Mouse (Mus musculus) G1E (cell line): ENCODE data around the gene Usp4. TPM values are rescaled to one million over a fixed set of nuclear protein-coding genes. Genes with fewer than 3 reads are reported as not detected.

Experiments used
- ATAC-seq: 2 replicates; pipeline ENCODE4 v1.8.0; 2016; ENCODE audit warnings: mild to moderate bottlenecking; ENCODE audit not compliant: insufficient number of reproducible peaks, poor library complexity, low FRiP score, severe bottlenecking; ENCODE audit errors: extremely low read depth
- DNase-seq: peaks from one replicate; pipeline ENCODE4 v3.0.0; 2012; ENCODE audit warnings: low spot score
- H3K27me3 ChIP-seq: 2 replicates; pipeline ENCODE4 v1.6.1; 2012; ENCODE audit warnings: mild to moderate bottlenecking, low read length, inconsistent platforms; ENCODE audit not compliant: insufficient read depth
- H3K36me3 ChIP-seq: replicated peaks from 2 replicates; pipeline ENCODE3; 2012; ENCODE audit warnings: mild to moderate bottlenecking, inconsistent platforms
- H3K4me1 ChIP-seq: 2 replicates; pipeline ENCODE4 v1.6.1; 2012; ENCODE audit warnings: low read depth, low read length, inconsistent platforms, mixed read lengths; ENCODE audit not compliant: insufficient read depth
- H3K4me3 ChIP-seq: 2 replicates; pipeline ENCODE4 v1.5.1; 2012; ENCODE audit warnings: low read depth, mild to moderate bottlenecking, inconsistent platforms, low read length, moderate library complexity, mixed read lengths
- H3K9me3 ChIP-seq: replicated peaks from 2 replicates; pipeline ENCODE4 v1.6.1; 2012; ENCODE audit warnings: inconsistent platforms
- CTCF ChIP-seq: IDR thresholded peaks from 2 replicates; pipeline ENCODE4 v1.5.1; 2012; ENCODE audit warnings: low read depth, low read length, inconsistent platforms, mixed read lengths
- GATA1 ChIP-seq: IDR thresholded peaks from 2 replicates; pipeline ENCODE4 v1.6.1; 2012; ENCODE audit warnings: borderline replicate concordance, low read length, inconsistent platforms, mixed read lengths
- GATA2 ChIP-seq: IDR thresholded peaks from 2 replicates; pipeline ENCODE4 v1.6.1; 2012; ENCODE audit warnings: low read depth, low read length, inconsistent platforms, borderline replicate concordance
- POLR2AphosphoS5 ChIP-seq: IDR thresholded peaks from 2 replicates; pipeline ENCODE4 v1.6.1; 2012; ENCODE audit warnings: low read depth, low read length, inconsistent platforms; ENCODE audit not compliant: insufficient replicate concordance
- TAL1 ChIP-seq: conservative IDR thresholded peaks from 2 replicates; pipeline ENCODE4 v1.6.1; 2012; ENCODE audit warnings: low read depth, low read length, inconsistent platforms, mixed read lengths
- polyA plus RNA-seq: library from polyadenylated mRNA; stranded (reverse); fragments of >175 nt; gene quantifications from 2 replicates; pipeline ENCODE4 v1.2.3, GENCODE M21; 2012
- total RNA-seq, 2 experiments: library from RNA; stranded (forward) in 1 of 2; stranded (reverse) in 1 of 2; fragments of 200-1000 nt in 1 of 2; fragments of >200 nt in 1 of 2; fragmentation: Nextera tagmentation in 1 of 2; gene quantifications; 2 replicates each; pipeline ENCODE4 v1.2.3; 2014 to 2017

Gene Usp4
- total and polyA plus RNA-seq, 3 experiments, result 76.5 to 131 (median 97.3) TPM

DNA sequence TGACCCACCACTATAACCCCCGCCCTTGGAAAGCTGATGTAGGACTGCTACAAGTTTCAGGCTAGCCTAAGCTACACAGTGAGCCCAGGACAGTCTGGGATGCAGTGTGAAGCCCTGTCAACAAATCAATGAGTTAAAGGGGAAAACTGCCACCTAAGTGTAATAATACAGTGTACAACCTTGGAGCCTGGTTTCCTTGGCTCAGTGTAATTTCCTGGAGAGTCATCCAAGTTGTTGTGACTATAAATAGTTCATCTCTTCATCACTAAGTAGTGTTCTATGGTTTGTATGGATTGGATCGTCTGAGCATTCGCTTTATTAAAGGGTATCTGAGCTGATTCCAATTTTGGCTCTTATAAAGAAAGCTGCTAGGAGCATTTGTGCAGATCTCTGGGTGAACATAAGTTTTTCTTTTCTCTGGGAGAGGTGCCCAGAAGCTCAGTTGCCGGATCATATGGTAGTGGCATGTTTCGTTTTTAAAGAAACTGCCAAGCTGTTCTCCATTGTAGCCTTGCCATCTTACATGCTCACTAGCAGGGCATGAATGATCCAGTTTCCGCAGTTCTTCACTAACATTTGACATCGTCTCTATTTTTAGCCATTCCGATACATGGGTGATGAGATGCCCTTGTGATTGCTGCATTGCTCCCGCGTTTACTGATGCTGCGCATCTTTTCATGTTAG lies 93.7 kb downstream of the Usp4 start:
- Histone ChIP-seq H3K4me1 (peaks cover 11% of the 10 kb centered on the region), H3K4me3 (no peak overlapping the region), H3K27me3 (peaks cover 7% of the 10 kb centered on the region; the same call in 1 of the 2 replicates), H3K9me3 (no peaks in the 10 kb centered on the region), H3K36me3 (no peaks in the 10 kb centered on the region)
- TF ChIP-seq TAL1, result no peak
- TF ChIP-seq GATA1, result no peak
- TF ChIP-seq POLR2AphosphoS5, result no peak
- TF ChIP-seq GATA2, result no peak
- no peak for TF ChIP-seq CTCF
- ATAC-seq, result no peak
- DNase-seq, result no peak

Other genes with a start within 250 kb of the Usp4 start
Only the 20 nearest of the 21 such genes appear.
- 4.7 and 5.0 TPM in 2 replicates for gene Bsn, start 157.5 kb upstream of the Usp4 start, total RNA-seq (2014; fragmentation: Nextera tagmentation)
- gene Bsn, start 157.5 kb upstream of the Usp4 start, total RNA-seq (2017), result 2.8 and 3.1 TPM in 2 replicates
- gene Bsn, start 157.5 kb upstream of the Usp4 start, polyA plus RNA-seq, result 6.1 and 7.9 TPM in 2 replicates
- gene Dag1, start 83.9 kb upstream of the Usp4 start, total RNA-seq (2014; fragmentation: Nextera tagmentation), result 21.9 and 22.1 TPM in 2 replicates
- gene Dag1, start 83.9 kb upstream of the Usp4 start, total RNA-seq (2017), result 6.0 and 6.1 TPM in 2 replicates
- 11.9 and 13.5 TPM in 2 replicates for gene Dag1, start 83.9 kb upstream of the Usp4 start, polyA plus RNA-seq
- 17.6 and 20.2 TPM in 2 replicates for gene Nicn1, start 57.4 kb upstream of the Usp4 start, total RNA-seq (2014; fragmentation: Nextera tagmentation)
- 5.8 and 7.6 TPM in 2 replicates for gene Nicn1, start 57.4 kb upstream of the Usp4 start, total RNA-seq (2017)
- gene Nicn1, start 57.4 kb upstream of the Usp4 start, polyA plus RNA-seq, result 0.35 and 0.52 TPM in 2 replicates
- 0.90 and 1.2 TPM in 2 replicates for gene Amt, start 51.0 kb upstream of the Usp4 start, total RNA-seq (2014; fragmentation: Nextera tagmentation)
- gene Amt, start 51.0 kb upstream of the Usp4 start, total RNA-seq (2017), result 0.44 and 0.93 TPM in 2 replicates
- gene Amt, start 51.0 kb upstream of the Usp4 start, polyA plus RNA-seq, result 0.03 and 0.09 TPM in 2 replicates
- gene Rhoa, start 41.7 kb upstream of the Usp4 start, total RNA-seq (2014; fragmentation: Nextera tagmentation), result 409 and 426 TPM in 2 replicates
- 215 and 235 TPM in 2 replicates for gene Rhoa, start 41.7 kb upstream of the Usp4 start, total RNA-seq (2017)
- gene Rhoa, start 41.7 kb upstream of the Usp4 start, polyA plus RNA-seq, result 122 and 136 TPM in 2 replicates
- 24.2 TPM in 2 replicates for gene Tcta, start 41.7 kb upstream of the Usp4 start, total RNA-seq (2014; fragmentation: Nextera tagmentation)
- gene Tcta, start 41.7 kb upstream of the Usp4 start, total RNA-seq (2017), result 11.9 and 14.6 TPM in 2 replicates
- 1.5 and 3.6 TPM in 2 replicates for gene Tcta, start 41.7 kb upstream of the Usp4 start, polyA plus RNA-seq
- 1,641 and 1,695 TPM in 2 replicates for gene Gpx1, start 8.9 kb upstream of the Usp4 start, total RNA-seq (2014; fragmentation: Nextera tagmentation)
- gene Gpx1, start 8.9 kb upstream of the Usp4 start, total RNA-seq (2017), result 1,228 and 1,354 TPM in 2 replicates
- 470 and 543 TPM in 2 replicates for gene Gpx1, start 8.9 kb upstream of the Usp4 start, polyA plus RNA-seq
- not detected in 2 replicates for gene 1700102P08Rik, start 45.0 kb downstream of the Usp4 start, total RNA-seq (2014; fragmentation: Nextera tagmentation)
- 0.44 and 1.3 TPM in 2 replicates for gene 1700102P08Rik, start 45.0 kb downstream of the Usp4 start, total RNA-seq (2017)
- 0.29 and 0.81 TPM in 2 replicates for gene 1700102P08Rik, start 45.0 kb downstream of the Usp4 start, polyA plus RNA-seq
- gene Ccdc36, start 80.6 kb downstream of the Usp4 start, total RNA-seq (2014; fragmentation: Nextera tagmentation), result not detected in 2 replicates
- gene Ccdc36, start 80.6 kb downstream of the Usp4 start, total RNA-seq (2017), result 0.22 TPM in 1 of 2 replicates, not detected in the other
- gene Ccdc36, start 80.6 kb downstream of the Usp4 start, polyA plus RNA-seq, result not detected in 2 replicates
- not detected in 2 replicates for gene BC048562, start 88.6 kb downstream of the Usp4 start, total RNA-seq (2014; fragmentation: Nextera tagmentation)
- 0.22 TPM in 1 of 2 replicates, not detected in the other for gene BC048562, start 88.6 kb downstream of the Usp4 start, total RNA-seq (2017)
- gene BC048562, start 88.6 kb downstream of the Usp4 start, polyA plus RNA-seq, result 0.08 TPM in 1 of 2 replicates, not detected in the other
- 52.4 and 53.0 TPM in 2 replicates for gene Ccdc71, start 112.7 kb downstream of the Usp4 start, total RNA-seq (2014; fragmentation: Nextera tagmentation)
- 20.3 and 22.3 TPM in 2 replicates for gene Ccdc71, start 112.7 kb downstream of the Usp4 start, total RNA-seq (2017)
- gene Ccdc71, start 112.7 kb downstream of the Usp4 start, polyA plus RNA-seq, result 24.1 and 25.6 TPM in 2 replicates
- gene Klhdc8b, start 113.7 kb downstream of the Usp4 start, total RNA-seq (2014; fragmentation: Nextera tagmentation), result 14.7 and 21.2 TPM in 2 replicates
- 52.8 and 63.1 TPM in 2 replicates for gene Klhdc8b, start 113.7 kb downstream of the Usp4 start, total RNA-seq (2017)
- gene Klhdc8b, start 113.7 kb downstream of the Usp4 start, polyA plus RNA-seq, result 112 and 116 TPM in 2 replicates
- gene Lamb2, start 131.9 kb downstream of the Usp4 start, total RNA-seq (2014; fragmentation: Nextera tagmentation), result 0.15 TPM in 1 of 2 replicates, not detected in the other
- 0.11 and 0.17 TPM in 2 replicates for gene Lamb2, start 131.9 kb downstream of the Usp4 start, total RNA-seq (2017)
- 0.07 TPM in 2 replicates for gene Lamb2, start 131.9 kb downstream of the Usp4 start, polyA plus RNA-seq
- 70.6 and 197 TPM in 2 replicates for gene Usp19, start 142.7 kb downstream of the Usp4 start, total RNA-seq (2014; fragmentation: Nextera tagmentation)
- gene Usp19, start 142.7 kb downstream of the Usp4 start, total RNA-seq (2017), result 41.3 and 44.7 TPM in 2 replicates
- 87.7 and 102 TPM in 2 replicates for gene Usp19, start 142.7 kb downstream of the Usp4 start, polyA plus RNA-seq
- gene Qars, start 159.9 kb downstream of the Usp4 start, total RNA-seq (2014; fragmentation: Nextera tagmentation), result 320 and 349 TPM in 2 replicates
- gene Qars, start 159.9 kb downstream of the Usp4 start, total RNA-seq (2017), result 196 and 201 TPM in 2 replicates
- 138 and 248 TPM in 2 replicates for gene Qars, start 159.9 kb downstream of the Usp4 start, polyA plus RNA-seq
- 179 and 214 TPM in 2 replicates for gene Qrich1, start 169.0 kb downstream of the Usp4 start, total RNA-seq (2014; fragmentation: Nextera tagmentation)
- gene Qrich1, start 169.0 kb downstream of the Usp4 start, total RNA-seq (2017), result 150 and 161 TPM in 2 replicates
- 99.7 and 143 TPM in 2 replicates for gene Qrich1, start 169.0 kb downstream of the Usp4 start, polyA plus RNA-seq
- 145 and 154 TPM in 2 replicates for gene Impdh2, start 212.4 kb downstream of the Usp4 start, total RNA-seq (2014; fragmentation: Nextera tagmentation)
- 247 and 299 TPM in 2 replicates for gene Impdh2, start 212.4 kb downstream of the Usp4 start, total RNA-seq (2017)
- gene Impdh2, start 212.4 kb downstream of the Usp4 start, polyA plus RNA-seq, result 167 and 176 TPM in 2 replicates
- gene Ndufaf3, start 219.6 kb downstream of the Usp4 start, total RNA-seq (2014; fragmentation: Nextera tagmentation), result 25.6 and 31.8 TPM in 2 replicates
- gene Ndufaf3, start 219.6 kb downstream of the Usp4 start, total RNA-seq (2017), result 16.9 and 29.4 TPM in 2 replicates
- gene Ndufaf3, start 219.6 kb downstream of the Usp4 start, polyA plus RNA-seq, result 11.7 and 17.7 TPM in 2 replicates
- 48.3 and 49.1 TPM in 2 replicates for gene Dalrd3, start 222.0 kb downstream of the Usp4 start, total RNA-seq (2014; fragmentation: Nextera tagmentation)
- gene Dalrd3, start 222.0 kb downstream of the Usp4 start, total RNA-seq (2017), result 48.3 and 65.3 TPM in 2 replicates
- 101 and 121 TPM in 2 replicates for gene Dalrd3, start 222.0 kb downstream of the Usp4 start, polyA plus RNA-seq
- gene Wdr6, start 230.9 kb downstream of the Usp4 start, total RNA-seq (2014; fragmentation: Nextera tagmentation), result 22.6 and 27.6 TPM in 2 replicates
- gene Wdr6, start 230.9 kb downstream of the Usp4 start, total RNA-seq (2017), result 36.3 and 39.2 TPM in 2 replicates
- gene Wdr6, start 230.9 kb downstream of the Usp4 start, polyA plus RNA-seq, result 16.9 and 30.0 TPM in 2 replicates